Mouse (Mus musculus) right cerebral cortex, adult 18-20 months (tissue): ENCODE data around the gene Rnf145.
A peak's percentile ranks its signal among the peaks of the same experiment; 100 is the strongest.

Source experiments
- DNase-seq: peaks from one replicate; pipeline ENCODE4 v3.0.0; 2022; ENCODE audit warnings: mixed read lengths

The Rnf145 gene

GRCm38 (mm10) chr11:44572781-44573180 lies 54.0 kb downstream of the Rnf145 start:
- DNase-seq = no peak

- DNase-seq = no peak
Observed at GRCm38 (mm10) chr11:44573396-44573795, 54.6 kb downstream of the Rnf145 start.

- DNase-seq = no peak
Observed at GRCm38 (mm10) chr11:44574391-44574790, 55.6 kb downstream of the Rnf145 start.

- DNase-seq = no peak
Observed at GRCm38 (mm10) chr11:44574820-44575219, 56.1 kb downstream of the Rnf145 start.

GRCm38 (mm10) chr11:44577911-44578310 lies 59.1 kb downstream of the Rnf145 start:
- DNase-seq = no peak

GRCm38 (mm10) chr11:44581277-44581683 lies 62.5 kb downstream of the Rnf145 start:
- DNase-seq = no peak

DNA sequence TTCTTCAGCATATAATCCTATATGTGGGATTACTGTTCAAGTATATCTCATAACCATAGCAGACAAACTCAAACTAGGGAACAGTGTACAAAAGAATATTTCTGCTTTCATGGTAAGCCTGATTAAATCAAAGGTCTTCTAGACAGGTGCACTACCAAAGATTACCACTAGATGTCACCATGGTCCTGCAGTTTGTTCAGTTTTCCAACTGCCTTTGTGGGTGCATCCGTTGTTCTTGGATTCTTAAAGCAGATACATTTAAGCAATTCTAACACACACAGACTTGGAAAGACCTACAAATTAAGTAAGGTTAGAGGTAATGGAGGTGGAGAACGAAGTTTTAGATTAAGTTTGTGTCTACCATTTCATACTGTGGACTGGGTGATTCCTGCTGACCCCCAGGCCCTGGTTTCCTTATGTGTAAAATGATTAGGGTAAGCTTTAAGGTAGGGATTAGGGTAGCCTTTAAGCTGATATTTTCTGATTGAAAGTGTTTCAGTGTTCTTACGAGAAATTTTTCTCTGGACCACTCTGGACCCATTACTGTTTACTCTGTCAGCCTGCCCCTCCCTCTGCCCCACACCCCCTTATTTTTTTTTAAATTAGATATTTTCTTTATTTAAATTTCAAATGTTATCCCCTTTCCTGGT lies 67.4 kb downstream of the Rnf145 start:
- peak; percentile 67 for DNase-seq

GRCm38 (mm10) chr11:44593016-44593415 lies 74.3 kb downstream of the Rnf145 start:
- DNase-seq = no peak

GRCm38 (mm10) chr11:44594768-44595167 lies 76.0 kb downstream of the Rnf145 start:
- DNase-seq = no peak

DNA sequence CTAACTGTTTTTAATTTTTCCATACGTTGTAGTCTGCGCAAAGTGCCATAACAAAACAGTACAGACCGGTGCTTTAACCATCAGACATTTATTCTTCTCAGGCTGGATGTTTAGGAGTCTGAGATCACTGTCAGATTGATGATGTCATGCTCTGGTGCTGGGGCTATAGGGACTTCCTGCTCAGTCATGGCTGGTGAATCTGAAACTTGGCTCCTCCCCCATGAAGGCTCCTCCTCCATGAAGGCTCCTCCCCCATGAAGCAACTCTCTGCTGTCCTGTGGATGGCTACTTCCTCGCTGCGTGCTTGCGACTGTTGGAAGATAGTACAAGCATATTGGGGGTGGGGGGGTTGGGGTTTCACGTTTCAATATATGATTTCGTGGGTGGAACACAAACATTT lies 88.1 kb downstream of the Rnf145 start:
- DNase-seq = no peak

DNA sequence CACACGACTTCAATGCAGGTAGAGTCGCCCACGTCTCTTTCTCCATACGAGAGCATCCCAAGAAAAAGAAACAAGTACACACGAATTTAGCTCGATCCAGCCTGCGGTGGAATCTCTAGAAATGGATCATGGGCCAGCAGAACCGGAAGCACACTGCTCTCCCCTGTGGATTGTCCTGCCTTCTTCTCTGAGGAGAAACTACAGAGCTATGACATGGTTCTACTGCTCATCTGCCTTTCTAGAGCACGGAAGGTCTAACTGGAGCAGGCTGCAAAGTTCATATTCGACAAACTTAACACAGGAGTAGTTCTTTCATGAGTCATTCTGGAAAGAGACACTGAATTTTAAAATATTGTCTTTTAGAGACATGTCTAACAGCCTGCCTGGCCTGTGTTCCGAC lies 89.9 kb downstream of the Rnf145 start:
- DNase-seq = no peak

GRCm38 (mm10) chr11:44610971-44611781 lies 92.4 kb downstream of the Rnf145 start:
- peak; percentile 87 for DNase-seq

DNA sequence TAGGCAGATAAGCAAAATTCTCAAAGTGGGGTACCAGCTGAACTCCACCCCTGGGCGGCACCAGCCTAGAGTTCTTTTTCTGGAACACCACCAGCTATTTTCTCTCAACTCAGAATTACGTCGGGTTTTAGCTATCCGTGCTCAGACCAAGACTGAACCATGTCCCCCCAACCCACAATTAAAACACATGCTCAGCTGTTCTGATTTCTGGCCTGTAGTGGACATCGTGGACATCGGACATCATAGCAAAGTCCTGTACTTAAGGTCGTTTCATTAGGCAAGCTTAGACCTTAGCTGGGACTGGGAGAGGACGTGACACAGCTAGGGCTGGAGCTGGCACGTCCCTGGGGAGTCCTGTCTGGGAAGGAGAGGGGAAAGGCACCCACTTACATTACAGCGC lies 93.4 kb downstream of the Rnf145 start:
- no peak for DNase-seq

DNA sequence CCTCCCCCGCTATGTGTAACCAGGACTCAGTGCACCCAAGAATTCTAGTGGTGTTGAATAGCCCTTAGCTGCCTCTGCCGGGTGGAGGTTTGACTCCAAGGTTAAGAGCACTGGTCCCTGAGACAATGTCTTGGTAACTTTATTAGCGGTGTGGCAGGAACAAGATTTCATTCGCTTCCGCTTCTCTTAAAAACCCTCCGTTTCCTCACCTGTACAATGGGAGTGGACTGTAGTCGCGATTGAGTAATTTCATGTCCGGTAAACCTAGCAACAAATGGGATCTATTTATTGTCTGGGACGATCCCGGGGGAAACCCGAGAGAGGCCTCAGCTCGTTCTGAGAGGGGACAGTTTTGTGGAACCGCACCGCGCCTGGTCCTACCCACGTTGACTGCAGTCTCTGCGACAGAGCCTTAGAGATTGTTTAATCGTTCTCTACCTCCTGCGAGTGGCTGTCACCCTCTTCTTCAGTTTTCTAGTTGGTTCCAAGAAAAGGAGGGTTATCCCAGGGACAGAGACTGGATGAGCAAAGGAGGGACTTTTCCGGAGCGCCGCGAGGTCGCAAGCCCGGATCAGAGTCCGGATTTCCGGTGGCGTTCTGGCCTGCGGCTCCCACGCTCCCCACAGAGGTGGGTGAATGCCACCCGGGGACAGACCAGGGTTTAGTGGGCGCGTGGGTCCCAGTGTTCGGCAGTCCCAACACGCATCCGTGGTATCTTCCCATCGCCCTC lies 94.1 kb downstream of the Rnf145 start:
- no peak for DNase-seq

GRCm38 (mm10) chr11:44613411-44614180 lies 94.8 kb downstream of the Rnf145 start:
- no peak for DNase-seq
